In genomic region chr5:139818801-139819200, GRCm38 (mm10) we compare ENCODE assay signal across 10 mouse cellular contexts. TPM values are rescaled to one million over a fixed set of nuclear protein-coding genes. Genes with fewer than 3 reads are reported as not detected.
A peak's percentile ranks its signal among the peaks of the same experiment; 100 is the strongest.
DNase-seq lines count a peak whose midpoint lies in the region; ATAC-seq and TF ChIP-seq lines count a peak whose summit lies in the region.
"Had no signal": no experiment of that assay in that cellular context is flagged by ENCODE, and none has a peak within 500 bp of the region (broad histone marks: within the 10 kb centered on the region; RNA-seq: fewer than 3 reads in every experiment).

No protein-coding gene starts in this region.

- H3K27me3 ChIP-seq in cerebellum, adult 2 months (ENCODE audit: control insufficient read depth, insufficient read depth, low read length): no peaks in the 10 kb centered on the region
- peaks cover 4% of the 10 kb centered on the region; the same call in 1 of the 2 replicates for H3K27me3 ChIP-seq in heart, postnatal 0 days (ENCODE audit: control insufficient read depth, insufficient read depth, low read length)

- no peak overlapping the region for H3K4me2 ChIP-seq in heart, postnatal 0 days (ENCODE audit: low read depth, low read length)
- H3K4me2 ChIP-seq: heart, embryonic 15.5 days had no signal

- 0 out of 2 replicates have a peak, but pooled peaks cover 16% of the 10 kb centered on the region for H3K36me3 ChIP-seq in heart, postnatal 0 days (replicated peaks; ENCODE audit: control insufficient read depth, insufficient read depth, low read length)

- H3K9me3 ChIP-seq in heart, postnatal 0 days (replicated peaks; ENCODE audit: control insufficient read depth, low read length): no peaks in the 10 kb centered on the region
- H3K9me3 ChIP-seq: heart, embryonic 15.5 days had no signal

- ATAC-seq in heart, postnatal 0 days (ENCODE audit: insufficient read depth, low read depth): peak; percentile 49; the same call in 1 of the 2 replicates

- no peak overlapping the region for H3K27ac ChIP-seq in cerebellum, adult 2 months (ENCODE audit: insufficient read depth, low read length)
- no peak overlapping the region for H3K27ac ChIP-seq in heart, postnatal 0 days (ENCODE audit: low read depth)
- H3K27ac ChIP-seq: heart, embryonic 15.5 days had no signal

- peak; percentile 27; the same call in 1 of the 2 replicates for TF ChIP-seq CTCF in cerebellum, adult 2 months (IDR thresholded peaks at IDR 0.05; ENCODE audit: borderline replicate concordance, insufficient read depth, low read depth, low read length)
- TF ChIP-seq CTCF in heart, postnatal 0 days (IDR thresholded peaks at IDR 0.05; ENCODE audit: low read depth): peak; percentile 62

- H3K9ac ChIP-seq in heart, postnatal 0 days (replicated peaks; ENCODE audit: low read depth, low read length): no peak overlapping the region
- H3K9ac ChIP-seq: heart, embryonic 15.5 days had no signal

- no peak for TF ChIP-seq POLR2A in cerebellum, adult 2 months (IDR thresholded peaks at IDR 0.05; ENCODE audit: borderline replicate concordance, insufficient read depth, low read length)

- H3K4me1 ChIP-seq in cerebellum, adult 2 months (ENCODE audit: control insufficient read depth, insufficient read depth, low read length): no peaks in the 10 kb centered on the region
- peaks cover 6% of the 10 kb centered on the region for H3K4me1 ChIP-seq in heart, postnatal 0 days (ENCODE audit: control insufficient read depth, insufficient read depth)

- DNase-seq in cerebellum, adult 2 months: no peak
- DNase-seq in cerebellum, adult 9-10 months: no peak
- DNase-seq in ovary, postnatal 14 days (ENCODE audit: low spot score): peak; percentile 30
- no peak for DNase-seq in ovary, postnatal 10 days (ENCODE audit: low spot score)
- DNase-seq in heart, postnatal 0 days (ENCODE audit: low spot score): no peak
- DNase-seq in lung, postnatal 10 days: peak; percentile 66
- peak; percentile 70 for DNase-seq in thymus, postnatal 14 days
- DNase-seq in layer of hippocampus, adult 9-11 months: no peak

- no peak overlapping the region for H3K4me3 ChIP-seq in cerebellum, adult 2 months (replicated peaks; ENCODE audit: insufficient read depth, low read depth, low read length)
- H3K4me3 ChIP-seq in heart, postnatal 0 days (ENCODE audit: low read depth, low read length): no peak overlapping the region
- H3K4me3 ChIP-seq: heart, embryonic 15.5 days had no signal

- 44% methylated on average over 4 of the region's 4 CpGs for WGBS in cerebellum, adult 2 months
- WGBS in heart, postnatal 0 days: 32% methylated on average over 4 of the region's 4 CpGs

- no peak for TF ChIP-seq EP300 in heart, postnatal 0 days (IDR thresholded peaks at IDR 0.05; ENCODE audit: low read depth)

RNA-seq across cellular contexts. Expression of gene Tmem184a, which starts 0.9 kb away (rescaled TPM):
- polyA plus RNA-seq in cerebellum, adult 2 months (2012; rRNA removed): 0.54 and 0.71 TPM in 2 replicates
- total RNA-seq in heart, postnatal 0 days (2014; rRNA removed; ENCODE audit: low replicate concordance): 0.31 and 9.3 TPM in 2 replicates
- 0.10 and 0.29 TPM in 2 replicates for polyA plus RNA-seq in heart, postnatal 0 days (2015; fragmentation: Nextera tagmentation; extraction: Ambion mirVana)

RNA-seq across cellular contexts. Expression of gene Gm26938, which starts 7.4 kb away (rescaled TPM):
- not detected in 2 replicates for polyA plus RNA-seq in cerebellum, adult 2 months (2012; rRNA removed)
- total RNA-seq in heart, postnatal 0 days (2014; rRNA removed; ENCODE audit: low replicate concordance): not detected in 2 replicates
- polyA plus RNA-seq in heart, postnatal 0 days (2015; fragmentation: Nextera tagmentation; extraction: Ambion mirVana): not detected in 2 replicates
- total RNA-seq: ES-E14 had no signal
- polyA plus RNA-seq: heart, embryonic 15.5 days had no signal

RNA-seq across cellular contexts. Expression of gene Psmg3, which starts 7.9 kb away (rescaled TPM):
- polyA plus RNA-seq in cerebellum, adult 2 months (2012; rRNA removed): 33.9 and 36.3 TPM in 2 replicates
- total RNA-seq in heart, postnatal 0 days (2014; rRNA removed; ENCODE audit: low replicate concordance): 20.1 and 43.2 TPM in 2 replicates
- 33.9 and 34.3 TPM in 2 replicates for polyA plus RNA-seq in heart, postnatal 0 days (2015; fragmentation: Nextera tagmentation; extraction: Ambion mirVana)

RNA-seq across cellular contexts. Expression of gene Mafk, which starts 27.5 kb away (rescaled TPM):
- 6.8 and 7.8 TPM in 2 replicates for polyA plus RNA-seq in cerebellum, adult 2 months (2012; rRNA removed)
- total RNA-seq in heart, postnatal 0 days (2014; rRNA removed; ENCODE audit: low replicate concordance): 36.8 and 41.2 TPM in 2 replicates
- 15.6 and 16.7 TPM in 2 replicates for polyA plus RNA-seq in heart, postnatal 0 days (2015; fragmentation: Nextera tagmentation; extraction: Ambion mirVana)

RNA-seq across cellular contexts. Expression of gene Ints1, which starts 43.3 kb away (rescaled TPM):
- polyA plus RNA-seq in cerebellum, adult 2 months (2012; rRNA removed): 64.4 and 70.8 TPM in 2 replicates
- total RNA-seq in heart, postnatal 0 days (2014; rRNA removed; ENCODE audit: low replicate concordance): 61.7 and 92.0 TPM in 2 replicates
- 9.8 and 10.6 TPM in 2 replicates for polyA plus RNA-seq in heart, postnatal 0 days (2015; fragmentation: Nextera tagmentation; extraction: Ambion mirVana)

Comparison
In these comparisons a context has a peak if more than half of its experiments do, and no peak if none do; other contexts are left out.
1. DNase-seq: peak in ovary, postnatal 14 days (single experiment), lung, postnatal 10 days (single experiment) and thymus, postnatal 14 days (single experiment); none in cerebellum, adult 2 months (0 of 2), cerebellum, adult 9-10 months (single experiment), ovary, postnatal 10 days (single experiment), heart, postnatal 0 days (single experiment) and layer of hippocampus, adult 9-11 months (single experiment).